Mouse (Mus musculus) heart, embryonic 13.5 days (tissue): ENCODE results near the gene Prmt3. TPM values are rescaled to one million over a fixed set of nuclear protein-coding genes. Genes with fewer than 3 reads are reported as not detected.

Experiments used
- ATAC-seq: fragments of 200-750 bp; cut with Nextera tagmentation; 2 replicates; pipeline ENCODE4 v1.8.0; 2017; ENCODE audit warnings: moderate TSS enrichment; ENCODE audit not compliant: insufficient number of reproducible peaks, low FRiP score, low TSS enrichment; ENCODE audit errors: extremely low read depth
- H3K27ac ChIP-seq: fragments of 300-500 bp; sonication (generic); replicated peaks from 2 replicates; pipeline ENCODE4 v1.5.1; 2015; ENCODE audit warnings: moderate library complexity, mild to moderate bottlenecking, inconsistent platforms
- H3K27me3 ChIP-seq: fragments of 300-500 bp; sonication (generic); replicated peaks from 2 replicates; pipeline ENCODE4 v1.6.1; 2015; ENCODE audit warnings: mild to moderate bottlenecking, inconsistent platforms
- H3K36me3 ChIP-seq: fragments of 300-500 bp; sonication (generic); 2 replicates; pipeline ENCODE4 v1.6.1; 2015; ENCODE audit warnings: mild to moderate bottlenecking, inconsistent platforms
- H3K4me1 ChIP-seq: fragments of 300-500 bp; sonication (generic); 2 replicates; pipeline ENCODE4 v1.6.1; 2015; ENCODE audit warnings: inconsistent platforms
- H3K4me2 ChIP-seq: fragments of 300-500 bp; sonication (generic); 2 replicates; pipeline ENCODE4 v1.6.1; 2015; ENCODE audit warnings: inconsistent platforms, mild to moderate bottlenecking, moderate library complexity
- H3K4me3 ChIP-seq: fragments of 300-500 bp; sonication (generic); 2 replicates; pipeline ENCODE4 v1.5.1; 2015; ENCODE audit warnings: moderate library complexity, mild to moderate bottlenecking, inconsistent platforms
- H3K9ac ChIP-seq: fragments of 300-500 bp; sonication (generic); 2 replicates; pipeline ENCODE4 v1.6.1; 2015; ENCODE audit warnings: inconsistent platforms, mild to moderate bottlenecking, moderate library complexity
- H3K9me3 ChIP-seq: fragments of 300-500 bp; sonication (generic); 2 replicates; pipeline ENCODE4 v1.6.1; 2016; ENCODE audit warnings: inconsistent platforms
- WGBS: fragments of 180-500 bp; shearing (Covaris S2); methylation state at CpG from one replicate; pipeline ENCODE4 v1.1.7; 2015; ENCODE audit warnings: mixed read lengths; 5-methylcytosine and 5-hydroxymethylcytosine counted together
- polyA plus RNA-seq: library from polyadenylated mRNA; unstranded; fragments of >200 nt; fragmentation: Nextera tagmentation; extraction: Ambion mirVana; gene quantifications from 2 replicates; pipeline ENCODE4 v1.2.1, GENCODE M21; 2015

Prmt3 gene
- polyA plus RNA-seq, 1 experiment from 2014 or later = 46.0 TPM

- ATAC-seq = no peak
- Histone ChIP-seq H3K4me1 (peaks cover 10% of the 10 kb centered on the region), H3K4me2 (no peak overlapping the region), H3K9me3 (no peaks in the 10 kb centered on the region), H3K36me3 (peaks cover 43% of the 10 kb centered on the region), H3K27me3 (no peaks in the 10 kb centered on the region), H3K9ac (no peak overlapping the region), H3K4me3 (no peak overlapping the region), H3K27ac (no peak overlapping the region)
- WGBS = 91% methylated on average over 4 of the region's 4 CpGs
Observed at GRCm38 (mm10) chr7:49823595-49823994, 45.4 kb downstream of the Prmt3 start.

GRCm38 (mm10) chr7:49824043-49824442 lies 45.9 kb downstream of the Prmt3 start:
- H3K4me2 ChIP-seq = no peak overlapping the region
- no peak overlapping the region for H3K4me3 ChIP-seq
- H3K27ac ChIP-seq = no peak overlapping the region
- H3K27me3 ChIP-seq = no peaks in the 10 kb centered on the region
- H3K9me3 ChIP-seq = no peaks in the 10 kb centered on the region
- ATAC-seq = no peak
- no peak overlapping the region for H3K9ac ChIP-seq
- WGBS = 92% methylated on average over 6 of the region's 6 CpGs
- peaks cover 44% of the 10 kb centered on the region for H3K36me3 ChIP-seq
- peaks cover 10% of the 10 kb centered on the region for H3K4me1 ChIP-seq

DNA sequence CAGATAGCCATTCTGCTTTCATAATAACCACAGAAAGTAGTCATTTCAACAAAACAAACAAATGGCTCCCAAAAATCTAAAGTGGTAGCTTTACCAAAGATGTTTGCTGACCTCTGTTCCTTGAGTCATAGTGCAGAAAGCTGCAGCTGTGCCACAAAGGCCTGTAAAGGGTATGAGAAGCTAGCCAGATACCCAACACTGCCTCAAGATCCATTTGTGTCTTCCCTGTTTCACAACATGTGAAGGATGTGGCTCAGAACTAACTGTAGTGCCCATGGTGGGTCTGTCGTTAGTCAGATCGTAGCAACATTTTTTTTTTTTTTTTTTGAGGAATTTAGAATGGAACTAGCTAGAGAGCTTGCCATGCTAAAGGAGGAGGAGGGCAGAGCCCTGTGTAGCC lies 46.4 kb downstream of the Prmt3 start:
- Histone ChIP-seq H3K9me3 (no peaks in the 10 kb centered on the region), H3K4me2 (no peak overlapping the region), H3K9ac (no peak overlapping the region), H3K27ac (no peak overlapping the region), H3K27me3 (no peaks in the 10 kb centered on the region), H3K4me3 (no peak overlapping the region), H3K36me3 (peaks cover 44% of the 10 kb centered on the region), H3K4me1 (peaks cover 10% of the 10 kb centered on the region)
- 76% methylated on average over 2 of the region's 2 CpGs for WGBS
- ATAC-seq = no peak

DNA sequence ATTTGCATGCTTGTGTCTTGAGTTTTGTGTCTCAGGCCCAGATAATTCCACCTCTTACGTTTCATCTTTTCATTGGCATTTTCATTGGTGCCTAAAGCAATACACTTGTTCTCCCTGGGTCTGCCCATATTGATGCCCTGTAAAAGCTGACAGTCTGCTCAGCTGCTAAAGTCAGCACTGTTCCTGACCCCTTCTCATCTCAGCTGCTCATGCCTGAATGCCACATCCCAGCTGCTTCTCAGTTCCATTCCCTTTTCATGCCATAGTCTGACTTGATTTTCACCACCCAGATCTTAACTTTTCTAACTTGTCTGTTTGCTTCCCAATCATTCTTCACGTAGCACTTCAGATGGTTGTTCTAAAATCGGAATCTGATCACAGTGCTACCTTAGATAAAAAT lies 47.3 kb downstream of the Prmt3 start:
- H3K4me2 ChIP-seq = no peak overlapping the region
- H3K4me1 ChIP-seq = peaks cover 10% of the 10 kb centered on the region
- H3K27me3 ChIP-seq = no peaks in the 10 kb centered on the region
- 80% methylated on average over 3 of the region's 3 CpGs for WGBS
- H3K36me3 ChIP-seq = peaks cover 53% of the 10 kb centered on the region
- H3K27ac ChIP-seq = no peak overlapping the region
- no peaks in the 10 kb centered on the region for H3K9me3 ChIP-seq
- no peak overlapping the region for H3K4me3 ChIP-seq
- no peak for ATAC-seq
- no peak overlapping the region for H3K9ac ChIP-seq

GRCm38 (mm10) chr7:49827920-49828319 lies 49.8 kb downstream of the Prmt3 start:
- Histone ChIP-seq H3K4me1 (peaks cover 3% of the 10 kb centered on the region; the same call in 1 of the 2 replicates), H3K36me3 (peaks cover 62% of the 10 kb centered on the region), H3K4me2 (no peak overlapping the region), H3K9ac (no peak overlapping the region), H3K27ac (no peak overlapping the region), H3K9me3 (no peaks in the 10 kb centered on the region), H3K27me3 (no peaks in the 10 kb centered on the region), H3K4me3 (no peak overlapping the region)
- 85% methylated on average over 1 of the region's 1 CpGs for WGBS
- ATAC-seq = no peak

DNA sequence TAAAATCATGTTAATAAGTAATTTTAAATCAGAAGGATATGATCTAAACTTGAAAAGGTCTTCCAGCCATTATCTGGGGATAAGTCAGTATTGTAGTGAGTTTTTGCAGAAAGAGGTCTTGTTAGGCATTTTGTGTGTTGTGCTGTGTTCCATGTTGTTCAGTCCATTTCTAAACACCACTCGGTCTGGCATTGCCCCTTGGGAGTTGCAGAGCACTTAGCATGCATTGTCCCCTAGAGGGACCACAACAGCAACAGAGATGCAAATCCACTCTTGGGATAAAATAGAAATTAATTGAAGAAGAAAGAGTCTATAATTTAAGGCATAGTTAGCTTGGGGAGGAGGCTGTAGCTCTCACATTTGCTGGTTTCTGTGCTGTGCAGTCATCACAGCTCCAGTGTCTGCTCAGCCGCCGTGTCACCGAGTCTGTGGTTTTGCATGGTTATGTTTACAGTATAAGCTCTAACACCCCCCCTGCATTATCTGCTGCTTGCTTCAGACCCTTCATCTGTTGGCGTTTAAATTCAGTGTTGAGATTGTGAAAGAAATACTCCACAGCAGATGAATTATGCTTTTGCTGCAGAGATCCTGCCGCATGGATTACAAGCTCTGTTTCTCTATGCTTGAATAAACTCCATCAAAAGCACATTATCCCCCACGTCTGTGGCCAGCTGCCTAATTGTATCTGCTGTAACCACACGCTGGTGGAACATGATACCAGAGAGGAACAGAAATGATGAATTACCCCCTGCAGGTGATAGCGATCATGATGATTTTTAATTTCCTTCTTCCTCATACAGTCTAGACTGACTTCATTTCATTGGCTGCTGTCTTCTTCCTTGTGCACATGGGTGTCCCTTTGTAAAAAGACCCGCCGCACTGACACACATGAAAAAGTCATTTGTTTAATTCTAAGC lies 64.5 kb downstream of the Prmt3 start:
- Histone ChIP-seq H3K4me2 (no peak overlapping the region), H3K9ac (no peak overlapping the region), H3K36me3 (peaks cover 32% of the 10 kb centered on the region), H3K27me3 (no peaks in the 10 kb centered on the region), H3K27ac (0 out of 2 replicates have a peak overlapping the region, but pooled peaks have one; percentile 12), H3K4me3 (no peak overlapping the region), H3K9me3 (no peaks in the 10 kb centered on the region), H3K4me1 (peaks cover 38% of the 10 kb centered on the region)
- ATAC-seq = no peak
- 71% methylated on average over 11 of the region's 11 CpGs for WGBS

DNA sequence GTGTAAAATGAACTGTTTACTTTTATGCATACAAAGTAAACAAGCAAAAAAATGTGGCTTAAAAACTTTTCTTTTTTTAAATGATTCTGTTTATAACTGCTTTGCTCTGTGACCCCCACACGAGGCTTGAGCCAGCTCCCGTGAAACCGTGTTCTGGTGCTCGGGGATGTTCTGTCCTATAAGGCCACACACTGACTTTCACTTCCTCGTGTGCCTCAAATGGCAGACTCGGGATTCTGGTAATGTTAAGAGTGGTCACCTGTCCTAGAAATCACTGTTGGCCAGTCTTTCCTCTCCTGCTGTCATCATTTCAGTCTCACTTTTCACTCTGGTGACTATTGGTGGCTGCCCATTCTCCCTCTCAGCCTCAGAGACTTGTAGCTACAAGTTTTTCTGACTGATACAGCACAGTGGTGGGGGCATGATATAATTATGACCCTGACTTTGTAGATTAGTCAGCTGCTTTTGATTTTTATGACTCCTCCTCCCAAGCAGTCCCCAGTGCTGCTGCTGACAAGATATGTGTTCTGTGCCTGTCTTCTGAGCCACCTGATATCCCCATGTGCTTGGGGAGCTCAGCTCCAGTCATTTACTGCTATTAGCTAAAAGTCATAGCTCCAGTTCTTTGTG lies 65.3 kb downstream of the Prmt3 start:
- no peak for ATAC-seq
- Histone ChIP-seq H3K27me3 (no peaks in the 10 kb centered on the region), H3K9ac (no peak overlapping the region), H3K36me3 (peaks cover 29% of the 10 kb centered on the region), H3K4me3 (no peak overlapping the region), H3K9me3 (no peaks in the 10 kb centered on the region), H3K4me1 (peaks cover 38% of the 10 kb centered on the region), H3K4me2 (no peak overlapping the region), H3K27ac (peak overlapping the region; percentile 12; the same call in 1 of the 2 replicates)
- 51% methylated on average over 6 of the region's 6 CpGs for WGBS

GRCm38 (mm10) chr7:49847939-49848338 lies 69.8 kb downstream of the Prmt3 start:
- 80% methylated on average over 2 of the region's 2 CpGs for WGBS
- H3K27ac ChIP-seq = no peak overlapping the region

GRCm38 (mm10) chr7:49853342-49854181 lies 75.4 kb downstream of the Prmt3 start:
- H3K36me3 ChIP-seq = peaks cover 45% of the 10 kb centered on the region
- peaks cover 11% of the 10 kb centered on the region for H3K4me1 ChIP-seq
- H3K9ac ChIP-seq = no peak overlapping the region
- no peaks in the 10 kb centered on the region for H3K9me3 ChIP-seq
- H3K4me2 ChIP-seq = no peak overlapping the region
- WGBS = 69% methylated on average over 5 of the region's 5 CpGs
- no peaks in the 10 kb centered on the region for H3K27me3 ChIP-seq
- no peak overlapping the region for H3K4me3 ChIP-seq
- no peak for ATAC-seq
- H3K27ac ChIP-seq = peak overlapping the region; percentile 53; the same call in 1 of the 2 replicates

More at GRCm38 (mm10) chr7:49847939-49848338, 69.8 kb downstream of the Prmt3 start:
- no peaks in the 10 kb centered on the region for H3K9me3 ChIP-seq
- H3K4me3 ChIP-seq = no peak overlapping the region
- H3K4me1 ChIP-seq = peaks cover 21% of the 10 kb centered on the region
- peaks cover 40% of the 10 kb centered on the region for H3K36me3 ChIP-seq
- ATAC-seq = no peak
- no peaks in the 10 kb centered on the region for H3K27me3 ChIP-seq
- H3K4me2 ChIP-seq = no peak overlapping the region
- no peak overlapping the region for H3K9ac ChIP-seq

GRCm38 (mm10) chr7:49857347-49857746 lies 79.2 kb downstream of the Prmt3 start:
- Histone ChIP-seq H3K4me3 (no peak overlapping the region), H3K27me3 (no peaks in the 10 kb centered on the region), H3K36me3 (peaks cover 41% of the 10 kb centered on the region), H3K9ac (no peak overlapping the region), H3K4me1 (peaks cover 19% of the 10 kb centered on the region), H3K9me3 (no peaks in the 10 kb centered on the region), H3K27ac (no peak overlapping the region), H3K4me2 (no peak overlapping the region)
- 63% methylated on average over 5 of the region's 5 CpGs for WGBS
- ATAC-seq = no peak

GRCm38 (mm10) chr7:49858257-49858656 lies 80.1 kb downstream of the Prmt3 start:
- Histone ChIP-seq H3K4me3 (no peak overlapping the region), H3K4me2 (no peak overlapping the region), H3K27ac (no peak overlapping the region), H3K9ac (no peak overlapping the region), H3K36me3 (peaks cover 41% of the 10 kb centered on the region), H3K27me3 (no peaks in the 10 kb centered on the region), H3K9me3 (no peaks in the 10 kb centered on the region), H3K4me1 (peaks cover 15% of the 10 kb centered on the region)
- WGBS = 69% methylated on average over 3 of the region's 3 CpGs
- no peak for ATAC-seq
